Mouse (Mus musculus): ENCODE data around the gene Txndc16.

Txndc16 gene

DNA sequence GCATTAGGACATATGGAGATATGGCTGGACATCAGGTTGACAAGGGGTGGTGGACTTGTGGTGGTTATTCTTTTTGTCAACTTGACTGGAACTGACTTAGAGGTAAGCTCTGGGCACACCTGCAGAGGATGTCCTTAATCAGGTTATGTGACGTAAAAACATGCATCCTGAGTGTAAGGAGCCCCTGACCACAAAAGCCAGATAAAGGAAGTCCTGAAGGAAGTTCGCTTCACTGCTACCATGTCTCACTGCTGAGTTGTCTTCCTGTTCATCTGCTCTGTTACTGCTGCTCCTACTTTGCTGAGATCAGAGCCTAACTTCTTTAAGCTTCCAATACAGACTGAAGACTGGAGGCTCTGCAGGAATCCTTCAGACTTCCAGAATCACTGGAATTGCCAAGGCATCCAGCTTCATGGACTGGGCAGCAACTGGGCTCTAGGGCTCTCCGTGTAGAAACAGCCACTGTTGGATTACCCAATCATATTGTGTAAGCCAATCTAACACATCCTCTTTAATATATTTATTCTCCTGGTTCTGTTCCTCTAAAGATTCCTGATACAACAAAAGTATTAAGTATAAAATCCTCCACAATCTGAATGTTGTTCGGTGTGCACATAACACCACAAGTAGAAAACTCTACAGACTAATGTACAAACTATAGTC, 64.5 kb downstream of the Txndc16 start:
- no peak for DNase-seq (ENCODE audit: low read depth, low spot score)

DNA sequence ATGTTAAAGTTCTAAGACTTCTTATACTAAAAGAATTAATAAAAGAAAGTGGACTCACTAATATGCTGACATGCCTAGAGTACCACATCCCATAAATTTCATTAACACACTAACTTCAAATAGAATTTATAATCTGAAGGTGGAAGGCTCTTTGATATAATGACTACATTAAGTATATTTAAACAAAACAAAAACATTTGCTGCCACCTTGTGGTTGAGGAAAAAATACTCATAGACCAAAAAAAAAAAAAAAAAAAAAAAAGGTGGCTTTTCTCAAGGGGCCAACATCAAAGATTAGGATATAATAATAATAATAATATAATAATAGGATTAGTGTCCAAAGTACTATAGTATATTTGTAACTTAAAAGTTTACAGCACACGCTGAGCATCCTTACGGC, 66.9 kb downstream of the Txndc16 start:
- peak; percentile 19 for DNase-seq (ENCODE audit: low read depth, low spot score)

DNA sequence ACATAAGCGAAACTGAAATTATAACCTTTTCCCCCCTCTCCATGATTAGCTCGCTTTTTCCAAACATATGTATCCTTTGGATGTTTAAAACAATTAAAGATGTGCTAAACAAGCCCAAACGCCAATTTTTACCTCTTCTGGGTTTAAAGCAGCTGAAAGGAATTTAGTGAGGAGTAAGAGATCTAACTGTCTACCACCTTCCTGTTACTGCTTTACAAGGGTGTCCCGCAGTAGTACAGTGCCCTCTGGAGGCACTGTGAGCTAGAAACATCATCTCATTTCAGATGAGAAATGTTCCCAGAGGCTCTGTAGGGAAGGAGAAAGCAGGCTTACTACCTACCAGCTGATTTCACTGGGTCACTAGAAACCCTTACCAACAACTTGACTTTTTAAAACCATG, 77.6 kb downstream of the Txndc16 start:
- DNase-seq (ENCODE audit: low read depth, low spot score), result peak; percentile 70

DNA sequence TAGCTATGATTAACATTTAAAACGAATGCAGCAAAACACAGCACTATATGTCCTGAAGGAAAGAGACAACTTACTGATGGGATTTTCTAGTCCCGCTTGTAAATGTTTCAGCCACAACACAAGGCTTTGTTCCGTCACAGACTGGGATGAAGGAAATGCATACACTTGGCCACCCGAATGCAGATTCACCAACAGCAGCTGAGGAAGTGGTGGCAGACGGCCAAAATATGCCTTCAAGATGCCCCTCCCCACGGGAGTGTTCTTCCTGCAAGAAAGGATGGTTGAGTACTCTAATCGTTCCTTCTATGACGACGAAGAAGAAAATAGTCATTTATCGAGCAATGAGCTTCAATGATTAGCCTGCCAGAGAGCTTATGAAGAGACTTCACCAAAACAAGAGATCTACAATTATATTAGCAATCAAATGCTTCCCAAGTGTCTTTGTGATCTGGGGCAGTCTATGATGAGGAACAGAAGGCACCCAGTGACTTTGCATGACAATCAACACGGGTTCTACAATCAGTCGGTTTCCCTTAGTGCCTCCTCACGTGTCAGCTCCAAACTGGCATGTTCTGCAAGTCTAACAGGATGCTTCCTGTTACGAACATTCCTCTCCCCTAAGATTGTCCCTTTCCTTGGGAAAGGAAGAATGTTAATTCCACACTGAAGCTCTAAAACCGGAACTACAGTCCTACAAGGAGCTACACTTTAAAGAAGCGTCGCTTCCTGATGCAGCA, 79.6 kb downstream of the Txndc16 start:
- peak; percentile 29 for DNase-seq (ENCODE audit: low read depth, low spot score)

DNA sequence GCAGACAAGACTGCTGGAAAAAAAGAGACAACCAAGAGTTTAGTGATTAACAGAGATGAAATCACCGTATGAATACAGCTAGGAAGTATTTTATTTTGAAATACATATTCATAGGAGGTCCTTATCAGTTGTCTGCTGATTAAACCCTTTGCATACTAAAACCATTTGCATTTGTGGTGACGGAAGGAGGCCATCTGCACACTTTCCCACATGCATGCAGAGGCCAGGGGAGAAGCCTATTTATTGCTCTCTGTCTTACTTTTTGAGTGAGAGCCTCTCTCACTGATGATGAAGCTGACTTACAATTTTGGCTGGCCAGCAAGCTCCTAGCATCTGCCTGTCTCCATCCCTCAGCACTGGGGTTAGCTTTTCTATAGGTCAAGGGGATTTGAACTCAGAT, 84.2 kb downstream of the Txndc16 start:
- no peak for DNase-seq (ENCODE audit: low read depth, low spot score)

DNA sequence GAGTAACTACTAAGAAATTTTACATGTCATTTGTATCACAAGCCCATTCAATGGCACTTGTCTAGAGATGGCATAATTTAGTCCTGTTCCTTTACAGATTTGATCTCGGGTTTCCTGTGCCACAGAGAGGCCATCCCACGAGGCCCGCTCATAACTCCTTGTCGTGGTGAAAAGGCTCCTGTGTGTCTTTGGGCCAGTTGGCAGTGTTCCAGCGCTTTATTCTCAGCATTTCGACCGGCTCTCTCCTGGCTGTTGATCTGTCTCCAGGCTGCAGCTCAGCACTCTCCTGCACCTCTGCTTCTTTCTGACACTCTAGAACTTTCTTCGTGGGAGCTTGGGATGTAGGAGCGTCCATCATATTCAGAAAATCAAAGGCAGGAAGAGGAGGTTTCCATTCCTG, 84.6 kb downstream of the Txndc16 start:
- peak; percentile 14 for DNase-seq (ENCODE audit: low read depth, low spot score)

DNA sequence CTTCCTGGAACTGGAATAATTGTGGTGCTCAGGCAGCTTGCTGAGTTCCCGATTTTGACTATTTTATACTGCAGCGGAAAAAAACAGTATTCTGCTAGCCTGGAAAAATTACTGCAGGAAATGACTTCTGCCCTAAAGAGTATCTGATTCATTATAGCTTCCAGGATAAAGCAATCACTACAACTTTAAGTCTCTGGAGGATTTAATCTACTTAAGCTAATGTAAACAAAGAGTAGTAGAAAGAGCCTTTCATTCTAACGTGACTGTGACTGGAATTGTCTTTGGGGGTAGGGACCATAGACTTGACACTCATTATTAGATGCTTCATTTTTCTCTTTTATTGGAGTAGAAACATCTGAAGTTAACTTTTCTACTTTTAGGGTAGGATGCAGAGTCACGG, 101.8 kb downstream of the Txndc16 start:
- no peak for DNase-seq (ENCODE audit: low read depth, low spot score)

DNA sequence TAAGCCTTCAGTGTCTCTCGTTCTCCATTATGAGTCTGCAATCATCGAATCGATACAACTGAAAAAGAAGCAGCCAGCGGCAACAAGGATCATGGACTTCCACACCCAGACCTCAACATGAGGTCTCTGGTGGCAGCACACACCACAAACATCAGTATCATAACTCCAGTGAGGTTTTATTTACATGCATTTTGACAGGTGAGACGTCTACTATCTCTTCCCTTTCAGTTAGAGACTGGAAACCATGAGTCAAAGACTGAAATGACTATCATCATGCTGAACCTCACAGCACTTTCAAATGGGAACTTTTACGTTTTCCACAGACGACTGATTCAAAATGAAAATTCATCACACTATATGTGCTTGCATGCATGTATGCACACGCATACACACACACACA, 117.9 kb downstream of the Txndc16 start:
- DNase-seq (ENCODE audit: low read depth, low spot score), result no peak

DNA sequence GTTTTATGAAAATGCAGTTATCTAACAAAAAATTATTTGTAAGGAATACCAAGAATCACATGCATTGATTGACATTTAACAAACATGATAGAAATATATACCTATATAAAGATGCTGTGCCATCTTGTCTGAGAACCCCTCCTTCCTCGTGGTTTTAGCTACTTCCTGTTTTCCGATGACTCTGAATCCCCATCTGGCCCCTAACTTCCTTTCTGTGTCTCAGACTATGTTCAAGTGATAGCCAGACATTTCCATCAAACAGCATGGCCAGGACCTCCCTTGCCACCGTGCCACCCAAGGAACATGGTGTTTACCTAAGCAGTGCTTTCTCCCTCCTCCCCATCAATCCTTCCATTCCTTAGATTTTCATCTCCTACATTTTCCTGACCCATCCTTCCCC, 127.8 kb downstream of the Txndc16 start:
- DNase-seq (ENCODE audit: low read depth, low spot score), result no peak

DNA sequence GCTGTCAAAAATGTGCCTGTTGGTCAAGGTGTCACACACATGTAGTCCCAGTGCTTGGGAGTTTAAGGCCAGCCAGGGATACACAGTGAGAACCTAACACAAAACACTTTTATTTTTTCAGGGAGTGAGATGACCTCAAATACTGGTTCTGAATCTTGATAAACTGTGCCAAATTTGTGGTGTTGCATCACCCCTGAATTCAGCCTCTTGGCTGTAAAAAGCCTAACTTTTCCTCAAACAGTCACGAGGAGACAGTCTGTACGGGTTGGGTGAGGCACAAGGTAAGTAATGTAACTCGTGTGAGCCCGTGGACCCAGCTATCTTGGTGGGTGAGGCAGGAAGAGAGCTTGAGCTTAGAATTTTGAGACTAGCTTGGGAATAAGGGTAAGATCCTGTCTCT, 130.1 kb downstream of the Txndc16 start:
- no peak for DNase-seq (ENCODE audit: low read depth, low spot score)

DNA sequence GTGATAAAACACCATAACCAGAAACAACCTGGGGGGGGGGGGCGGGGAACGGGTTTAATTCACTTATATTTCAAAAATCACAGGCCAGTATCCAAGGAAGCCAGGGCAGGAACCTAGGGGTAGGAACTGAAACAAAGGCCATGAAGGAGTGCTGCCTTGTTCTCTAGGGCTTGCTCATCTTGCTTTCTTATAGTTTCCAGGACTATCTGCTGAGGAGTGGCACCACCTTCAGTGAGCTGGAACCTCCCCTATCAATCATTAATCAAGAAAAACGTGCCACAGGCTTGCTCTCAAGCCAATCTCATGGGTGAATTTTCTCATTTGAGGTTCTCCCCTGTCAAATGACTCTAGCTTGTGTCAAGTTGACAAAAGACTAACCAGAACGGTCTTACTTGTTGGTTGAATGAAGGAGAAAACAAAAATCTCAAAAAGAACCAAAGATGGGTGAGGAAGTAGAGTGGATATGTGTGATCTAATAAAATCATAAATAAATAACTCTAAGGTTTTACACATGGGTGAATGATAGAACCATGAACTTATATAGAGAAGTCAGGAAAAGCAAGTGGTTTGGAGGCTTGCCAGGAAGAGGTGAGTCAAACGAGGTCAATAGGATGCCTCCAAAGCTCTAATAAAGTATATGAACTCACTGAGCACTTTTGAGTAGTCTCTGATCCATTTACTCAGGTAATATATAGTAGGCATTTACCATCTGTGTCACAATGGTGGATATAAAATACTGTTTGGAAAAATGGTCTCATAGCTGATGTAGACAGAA, 134.3 kb downstream of the Txndc16 start:
- DNase-seq (ENCODE audit: low read depth, low spot score), result no peak

DNA sequence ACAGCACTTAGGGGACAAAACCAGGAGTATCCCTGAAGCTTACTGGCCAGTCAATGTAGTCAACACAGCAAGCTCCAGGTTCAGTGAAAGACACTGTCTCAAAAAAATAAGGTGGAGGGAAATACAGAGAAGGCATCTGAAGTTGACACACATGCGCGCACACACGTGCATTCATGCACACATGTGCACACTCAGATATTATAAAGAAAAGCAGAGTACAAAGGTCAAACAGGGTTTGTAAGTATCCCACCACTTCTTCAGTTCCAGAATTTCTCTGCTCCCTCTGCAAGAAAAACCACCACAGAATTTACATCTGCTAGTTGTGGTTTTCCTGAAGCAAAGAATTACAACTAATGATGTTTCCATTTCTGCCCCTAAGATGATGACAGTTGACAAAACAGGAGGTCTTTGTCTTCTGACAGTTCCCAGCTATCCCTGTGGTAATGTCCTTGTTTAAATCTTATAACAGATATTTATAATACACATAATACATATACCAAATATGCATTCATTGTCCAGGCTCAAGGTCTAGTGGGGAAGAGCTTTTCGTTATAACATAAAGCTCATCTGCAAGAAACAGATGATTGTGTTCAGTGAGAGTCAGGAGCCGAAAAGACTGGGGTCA, 135.4 kb downstream of the Txndc16 start:
- no peak for DNase-seq (ENCODE audit: low read depth, low spot score)

DNA sequence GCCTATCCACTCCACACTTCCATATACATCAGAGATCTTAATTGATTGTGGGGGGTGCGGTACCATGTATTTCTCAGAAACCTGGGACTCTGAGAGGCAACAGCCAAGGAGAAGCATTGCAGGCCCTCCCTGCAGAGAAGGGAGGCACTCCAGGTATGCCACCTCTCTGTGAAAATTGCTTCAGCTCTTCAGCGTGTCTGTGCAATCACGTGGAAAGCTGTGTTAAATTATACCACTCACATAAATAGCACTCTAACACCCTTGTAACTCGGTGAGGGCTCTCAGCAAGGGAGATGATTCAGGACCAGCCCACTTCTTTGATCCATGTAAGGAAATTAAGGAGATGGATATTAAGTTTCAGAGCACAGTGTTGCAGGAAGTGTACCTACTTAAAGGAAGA, 136.6 kb downstream of the Txndc16 start:
- DNase-seq (ENCODE audit: low read depth, low spot score), result peak; percentile 54
